Comparison of ENCODE assay signal across 8 mouse cellular contexts in the genomic region with DNA sequence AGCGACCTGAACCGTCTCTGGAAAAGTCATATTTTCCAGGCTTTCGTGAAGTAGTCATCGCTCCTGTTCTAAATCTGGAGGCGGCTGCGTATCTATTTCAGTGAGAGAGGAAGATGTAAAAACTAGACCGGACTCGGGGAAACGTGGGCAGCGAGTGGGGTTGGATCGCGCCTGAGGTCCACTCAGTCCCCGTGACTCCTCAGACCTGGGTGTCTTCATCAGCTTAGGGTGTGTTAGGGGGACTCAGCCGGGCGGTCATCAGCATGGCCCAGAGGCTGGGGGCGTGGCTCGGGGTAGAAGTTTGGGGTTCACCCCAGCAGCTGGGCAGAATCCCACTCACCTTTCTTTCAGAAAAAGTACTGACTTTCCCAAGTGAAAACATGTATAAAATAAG.
A peak's percentile ranks its signal among the peaks of the same experiment; 100 is the strongest.
DNase-seq lines count a peak whose midpoint lies in the region; ATAC-seq and TF ChIP-seq lines count a peak whose summit lies in the region.

No protein-coding gene starts in this region.

- H3K27me3 ChIP-seq in embryonic facial prominence, embryonic 12.5 days: no peaks in the 10 kb centered on the region
- H3K27me3 ChIP-seq in hindbrain, postnatal 0 days (ENCODE audit: insufficient read depth, low read length): no peaks in the 10 kb centered on the region
- H3K27me3 ChIP-seq in midbrain, embryonic 12.5 days: peaks cover 4% of the 10 kb centered on the region; the same call in 1 of the 2 replicates

- H3K9me3 ChIP-seq in embryonic facial prominence, embryonic 12.5 days: no peaks in the 10 kb centered on the region
- no peaks in the 10 kb centered on the region for H3K9me3 ChIP-seq in hindbrain, postnatal 0 days (ENCODE audit: low read length)
- H3K9me3 ChIP-seq in midbrain, embryonic 12.5 days: no peaks in the 10 kb centered on the region

- peak overlapping the region; percentile 98 for H3K27ac ChIP-seq in embryonic facial prominence, embryonic 12.5 days
- H3K27ac ChIP-seq in hindbrain, postnatal 0 days: peak overlapping the region; percentile 94
- H3K27ac ChIP-seq in midbrain, embryonic 12.5 days (replicated peaks): peak overlapping the region; percentile 99

- whole genome bisulfite sequencing in embryonic facial prominence, embryonic 12.5 days: 2% methylated on average over 17 of the region's 17 CpGs
- 2% methylated on average over 17 of the region's 17 CpGs for WGBS in hindbrain, postnatal 0 days
- 2% methylated on average over 17 of the region's 17 CpGs for WGBS in midbrain, embryonic 12.5 days

- peak overlapping the region; percentile 39 for H3K4me3 ChIP-seq in embryonic facial prominence, embryonic 12.5 days
- H3K4me3 ChIP-seq in hindbrain, postnatal 0 days (ENCODE audit: low read length): peak overlapping the region; percentile 52
- peak overlapping the region; percentile 52 for H3K4me3 ChIP-seq in midbrain, embryonic 12.5 days

- H3K9ac ChIP-seq in embryonic facial prominence, embryonic 12.5 days: peak overlapping the region; percentile 68
- H3K9ac ChIP-seq in hindbrain, postnatal 0 days (replicated peaks; ENCODE audit: low read length): peak overlapping the region; percentile 69
- peak overlapping the region; percentile 71 for H3K9ac ChIP-seq in midbrain, embryonic 12.5 days (replicated peaks)

- peak; percentile 26 to 54 for DNase-seq in kidney, postnatal 36 days
- no peak for DNase-seq in kidney, adult 11 months
- no peak for DNase-seq in hindbrain, postnatal 0 days (ENCODE audit: low spot score)
- no peak for DNase-seq in c-Kit-positive CD71-positive TER-119-positive erythroid progenitor cells, embryonic 14.5 days (ENCODE audit: low spot score)
- no peak for DNase-seq in frontal cortex, postnatal 14 days (ENCODE audit: low spot score in 2 of 2)
- no peak for DNase-seq in right cerebral cortex, postnatal 14 days

- TF ChIP-seq CTCF in hindbrain, postnatal 0 days (IDR thresholded peaks at IDR 0.05; ENCODE audit: low read depth): no peak

- H3K36me3 ChIP-seq in embryonic facial prominence, embryonic 12.5 days: no peaks in the 10 kb centered on the region
- H3K36me3 ChIP-seq in hindbrain, postnatal 0 days (ENCODE audit: insufficient read depth, low read length): no peaks in the 10 kb centered on the region
- H3K36me3 ChIP-seq in midbrain, embryonic 12.5 days: no peaks in the 10 kb centered on the region

- H3K4me1 ChIP-seq in embryonic facial prominence, embryonic 12.5 days: peaks cover 3% of the 10 kb centered on the region; the same call in 1 of the 2 replicates
- 0 out of 2 replicates have a peak, but pooled peaks cover 5% of the 10 kb centered on the region for H3K4me1 ChIP-seq in hindbrain, postnatal 0 days (ENCODE audit: insufficient read depth, low read length)
- H3K4me1 ChIP-seq in midbrain, embryonic 12.5 days: peaks cover 11% of the 10 kb centered on the region

- ATAC-seq in embryonic facial prominence, embryonic 12.5 days (ENCODE audit: insufficient number of reproducible peaks, insufficient read depth, low FRiP score, low TSS enrichment): peak; percentile 53; the same call in 1 of the 2 replicates
- peak; percentile 21 for ATAC-seq in hindbrain, postnatal 0 days
- peak; percentile 51 for ATAC-seq in midbrain, embryonic 12.5 days (ENCODE audit: low FRiP score, low read depth)

- H3K4me2 ChIP-seq in embryonic facial prominence, embryonic 12.5 days (replicated peaks): peak overlapping the region; percentile 63
- H3K4me2 ChIP-seq in hindbrain, postnatal 0 days (ENCODE audit: low read depth, low read length): peak overlapping the region; percentile 74
- H3K4me2 ChIP-seq in midbrain, embryonic 12.5 days (replicated peaks): peak overlapping the region; percentile 69

Comparison
In these comparisons a context has a peak if more than half of its experiments do, and no peak if none do; other contexts are left out.
1. DNase-seq: peak in kidney, postnatal 36 days (2 of 2); none in kidney, adult 11 months (single experiment), hindbrain, postnatal 0 days (single experiment), c-Kit-positive CD71-positive TER-119-positive erythroid progenitor cells, embryonic 14.5 days (single experiment), frontal cortex, postnatal 14 days (0 of 2) and right cerebral cortex, postnatal 14 days (single experiment).
2. Peak in every context shown above with its lines, with median percentiles within 50 percentile points of each other: ATAC-seq, H3K27ac ChIP-seq, H3K4me2 ChIP-seq, H3K4me3 ChIP-seq and H3K9ac ChIP-seq.